Comparison of ENCODE assay signal across 8 mouse cellular contexts in genomic region chr14:61647182-61647880, GRCm38 (mm10). TPM values are rescaled to one million over a fixed set of nuclear protein-coding genes. Genes with fewer than 3 reads are reported as not detected.
A peak's percentile ranks its signal among the peaks of the same experiment; 100 is the strongest.
DNase-seq lines count a peak whose midpoint lies in the region; ATAC-seq lines count a peak whose summit lies in the region.

No protein-coding gene starts in this region.

- H3K27me3 ChIP-seq in embryonic facial prominence, embryonic 13.5 days = no peaks in the 10 kb centered on the region
- no peaks in the 10 kb centered on the region for H3K27me3 ChIP-seq in heart, embryonic 13.5 days (replicated peaks)
- no peaks in the 10 kb centered on the region for H3K27me3 ChIP-seq in lung, embryonic 15.5 days

- H3K9me3 ChIP-seq in embryonic facial prominence, embryonic 13.5 days = no peaks in the 10 kb centered on the region
- no peaks in the 10 kb centered on the region for H3K9me3 ChIP-seq in heart, embryonic 13.5 days
- H3K9me3 ChIP-seq in lung, embryonic 15.5 days = no peaks in the 10 kb centered on the region

- H3K4me3 ChIP-seq in embryonic facial prominence, embryonic 13.5 days = peak overlapping the region; percentile 91
- H3K4me3 ChIP-seq in heart, embryonic 13.5 days = peak overlapping the region; percentile 98
- H3K4me3 ChIP-seq in lung, embryonic 15.5 days = peak overlapping the region; percentile 92

- H3K4me1 ChIP-seq in embryonic facial prominence, embryonic 13.5 days = peaks cover 6% of the 10 kb centered on the region; the same call in 1 of the 2 replicates
- peaks cover 23% of the 10 kb centered on the region for H3K4me1 ChIP-seq in heart, embryonic 13.5 days
- H3K4me1 ChIP-seq in lung, embryonic 15.5 days = peaks cover 12% of the 10 kb centered on the region

- DNase-seq in CD4-positive, CD25-positive, alpha-beta regulatory T cell, adult 2 months (ENCODE audit: low read depth, low spot score) = peak; percentile 35
- peak; percentile 62 for DNase-seq in adrenal gland, postnatal 10 days
- DNase-seq in kidney, postnatal 10 days = peak; percentile 56
- peak; percentile 41 for DNase-seq in ovary, postnatal 36 days (ENCODE audit: low spot score)
- DNase-seq in thymus, postnatal 25 days = peak; percentile 55

- ATAC-seq in embryonic facial prominence, embryonic 13.5 days (ENCODE audit: insufficient number of reproducible peaks, insufficient read depth, low FRiP score, low TSS enrichment, low read depth) = no peak
- ATAC-seq in heart, embryonic 13.5 days (ENCODE audit: extremely low read depth, insufficient number of reproducible peaks, low FRiP score, low TSS enrichment) = no peak
- ATAC-seq in lung, embryonic 15.5 days (ENCODE audit: borderline replicate concordance, extremely low read depth, low FRiP score, low TSS enrichment) = no peak

- peak overlapping the region; percentile 78 for H3K4me2 ChIP-seq in embryonic facial prominence, embryonic 13.5 days
- H3K4me2 ChIP-seq in heart, embryonic 13.5 days = peak overlapping the region; percentile 90
- H3K4me2 ChIP-seq in lung, embryonic 15.5 days = peak overlapping the region; percentile 65

- peak overlapping the region; percentile 96 for H3K27ac ChIP-seq in embryonic facial prominence, embryonic 13.5 days
- peak overlapping the region; percentile 98 for H3K27ac ChIP-seq in heart, embryonic 13.5 days (replicated peaks)
- peak overlapping the region; percentile 98 for H3K27ac ChIP-seq in lung, embryonic 15.5 days

- no peaks in the 10 kb centered on the region for H3K36me3 ChIP-seq in embryonic facial prominence, embryonic 13.5 days
- H3K36me3 ChIP-seq in heart, embryonic 13.5 days = no peaks in the 10 kb centered on the region
- no peaks in the 10 kb centered on the region for H3K36me3 ChIP-seq in lung, embryonic 15.5 days

- peak overlapping the region; percentile 96 for H3K9ac ChIP-seq in embryonic facial prominence, embryonic 13.5 days
- peak overlapping the region; percentile 99 for H3K9ac ChIP-seq in heart, embryonic 13.5 days
- H3K9ac ChIP-seq in lung, embryonic 15.5 days = peak overlapping the region; percentile 95

- WGBS in embryonic facial prominence, embryonic 13.5 days = under 1% methylated on average over 24 of the region's 24 CpGs
- WGBS in heart, embryonic 13.5 days = under 1% methylated on average over 24 of the region's 24 CpGs
- WGBS in lung, embryonic 15.5 days = under 1% methylated on average over 24 of the region's 24 CpGs

RNA-seq across cellular contexts. Expression of gene Kcnrg, which starts 40.1 kb away (rescaled TPM):
- total RNA-seq in adrenal gland, postnatal 10 days (2021) = under 1 TPM; 0.30 to 0.55 TPM
- 0.77 and 0.83 TPM in 2 replicates for polyA plus RNA-seq in embryonic facial prominence, embryonic 13.5 days (2015; fragmentation: Nextera tagmentation; extraction: Ambion mirVana)
- 0.32 and 0.48 TPM in 2 replicates for polyA plus RNA-seq in heart, embryonic 13.5 days (2015; fragmentation: Nextera tagmentation; extraction: Ambion mirVana)
- polyA plus RNA-seq in lung, embryonic 15.5 days (2015; fragmentation: Nextera tagmentation; extraction: Ambion mirVana) = 1.0 and 1.4 TPM in 2 replicates

RNA-seq across cellular contexts. Expression of gene Trim13, which starts 49.3 kb away (rescaled TPM):
- total RNA-seq in adrenal gland, postnatal 10 days (2021) = 10 to 100 TPM in 1 of 2 experiments, 1 to 10 TPM in 1; 7.4 to 10.7 TPM
- 21.6 and 26.0 TPM in 2 replicates for polyA plus RNA-seq in embryonic facial prominence, embryonic 13.5 days (2015; fragmentation: Nextera tagmentation; extraction: Ambion mirVana)
- polyA plus RNA-seq in heart, embryonic 13.5 days (2015; fragmentation: Nextera tagmentation; extraction: Ambion mirVana) = 13.0 and 13.7 TPM in 2 replicates
- 15.7 and 17.1 TPM in 2 replicates for polyA plus RNA-seq in lung, embryonic 15.5 days (2015; fragmentation: Nextera tagmentation; extraction: Ambion mirVana)
